Mouse (Mus musculus): ENCODE results near the gene B020004J07Rik.
"Not testable (repeated sequence)": the region's sequence is repeated elsewhere in the genome, so short reads cannot be mapped to it uniquely, and the experiment has no call there.

B020004J07Rik gene

DNA sequence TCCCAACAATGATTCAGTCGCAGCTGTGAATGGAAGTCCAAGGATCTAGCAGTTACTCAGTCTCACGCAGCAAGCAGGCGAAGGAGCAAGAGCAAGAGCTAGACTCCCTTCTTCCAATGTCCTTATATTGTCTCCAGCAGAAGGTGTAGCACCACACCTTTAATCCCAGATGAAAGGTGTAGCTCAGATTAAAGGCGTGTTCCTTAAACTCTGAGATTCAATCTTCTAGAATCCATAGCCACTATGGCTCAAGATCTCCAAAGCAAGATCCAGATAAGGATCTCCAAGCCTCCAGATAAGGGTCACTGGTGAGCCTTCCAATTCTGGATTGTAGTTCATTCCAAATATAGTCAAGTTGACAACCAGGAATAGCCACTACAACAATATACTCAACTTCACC is at the start of gene B020004J07Rik:
B020004J07Rik (minus strand) TSS at position 101 of the 400 bp plus-strand sequence.
- not testable (repeated sequence) for DNase-seq (ENCODE audit: low read depth, low spot score)

- peak; percentile 99 for DNase-seq (ENCODE audit: low read depth, low spot score)
Measured at GRCm38 (mm10) chr4:101889377-101889776, 45.6 kb upstream of the B020004J07Rik start.

DNA sequence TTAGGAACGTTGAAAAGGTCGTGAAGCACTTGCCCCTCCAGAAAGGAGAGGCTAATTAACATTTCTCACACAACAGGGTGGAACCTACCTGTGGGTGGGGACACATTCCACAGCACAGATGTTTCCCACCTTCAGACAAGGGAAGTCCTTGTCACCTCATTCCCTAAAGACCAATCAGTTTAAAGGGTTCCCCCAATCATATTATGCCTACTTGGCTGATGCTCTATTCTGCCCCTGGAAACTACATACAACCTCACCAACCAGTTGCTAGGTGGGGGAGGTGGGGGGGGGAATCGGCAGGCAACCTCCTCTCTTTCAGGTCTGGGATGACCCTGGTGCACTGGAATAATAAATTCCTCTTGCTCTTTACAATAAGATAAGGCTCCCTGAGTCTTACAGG is 39.8 kb upstream of the B020004J07Rik start:
- DNase-seq (ENCODE audit: low read depth, low spot score) = peak; percentile 99

DNA sequence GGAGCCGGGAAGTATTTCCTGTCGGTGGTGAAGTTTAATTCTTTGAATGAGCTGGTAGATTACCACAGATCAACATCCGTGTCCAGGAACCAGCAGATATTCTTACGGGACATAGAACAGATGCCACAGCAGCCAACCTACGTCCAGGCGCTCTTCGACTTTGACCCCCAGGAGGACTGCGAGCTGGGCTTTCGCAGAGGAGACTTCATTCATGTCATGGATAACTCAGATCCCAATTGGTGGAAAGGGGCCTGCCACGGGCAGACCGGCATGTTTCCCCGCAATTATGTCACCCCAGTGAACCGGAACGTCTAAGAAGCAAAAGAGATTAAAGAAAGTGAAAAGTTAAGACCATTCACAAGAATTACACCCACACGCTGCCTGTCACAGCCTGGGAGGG is 31.9 kb upstream of the B020004J07Rik start:
- not testable (repeated sequence) for DNase-seq (ENCODE audit: low read depth, low spot score)

DNA sequence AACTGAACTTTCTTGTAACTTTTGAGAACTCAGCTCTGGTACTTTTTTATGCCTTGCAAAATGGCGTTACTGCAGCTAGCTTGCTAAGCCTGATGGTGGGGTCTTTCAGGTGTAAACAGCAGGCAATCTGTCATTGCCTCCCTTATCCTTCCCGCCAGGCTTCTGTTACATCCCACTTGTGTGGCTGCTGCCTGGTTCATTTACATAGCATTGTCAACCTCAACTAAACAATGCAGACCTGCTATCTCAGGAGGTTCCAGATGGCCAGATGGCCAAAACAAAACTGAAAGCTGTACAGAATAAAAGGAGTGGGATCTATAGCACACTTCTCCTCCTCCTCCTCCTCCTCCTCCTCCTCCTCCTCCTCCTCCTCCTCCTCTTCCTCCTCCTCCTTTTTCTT is 28.2 kb upstream of the B020004J07Rik start:
- peak; percentile 87 for DNase-seq (ENCODE audit: low read depth, low spot score)

DNA sequence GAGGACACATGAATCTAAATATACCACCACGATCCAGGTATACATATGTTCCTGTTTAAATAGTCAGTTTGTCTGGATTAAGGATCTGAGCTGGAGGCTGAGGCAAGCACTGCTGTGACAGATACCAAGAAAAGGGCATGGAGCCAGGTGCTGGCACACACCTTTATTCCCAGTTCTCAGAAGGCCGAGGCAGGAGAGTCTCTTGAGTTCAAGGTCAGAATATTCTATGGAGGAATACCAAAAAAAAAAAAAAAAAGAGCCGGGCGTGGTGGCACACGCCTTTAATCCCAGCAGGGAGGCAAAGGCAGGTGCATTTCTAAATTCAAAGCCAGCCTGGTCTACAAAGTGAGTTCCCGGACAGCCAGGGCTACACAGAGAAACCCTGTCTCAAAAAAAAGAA is 18.5 kb upstream of the B020004J07Rik start:
- DNase-seq (ENCODE audit: low read depth, low spot score) = peak; percentile 72

DNA sequence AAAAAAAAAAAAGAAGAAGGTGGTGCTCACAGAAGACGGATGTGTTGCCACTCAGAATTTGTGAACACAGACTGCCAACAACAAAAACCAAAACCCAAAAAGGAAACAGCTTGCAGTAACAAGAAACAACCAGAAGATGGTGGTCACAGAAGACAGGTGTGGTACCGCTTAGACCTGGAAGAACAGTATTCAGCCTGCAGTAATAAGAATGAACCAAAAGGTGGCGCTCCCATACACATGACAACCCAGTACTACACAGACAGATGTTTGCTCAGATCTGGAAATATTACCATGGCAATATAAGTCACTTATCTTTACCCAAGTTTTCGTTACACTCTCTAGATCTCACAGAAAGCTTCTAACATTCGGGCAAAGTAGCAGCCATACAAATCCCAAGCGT is 17.1 kb upstream of the B020004J07Rik start:
- DNase-seq (ENCODE audit: low read depth, low spot score) = peak; percentile 94

DNA sequence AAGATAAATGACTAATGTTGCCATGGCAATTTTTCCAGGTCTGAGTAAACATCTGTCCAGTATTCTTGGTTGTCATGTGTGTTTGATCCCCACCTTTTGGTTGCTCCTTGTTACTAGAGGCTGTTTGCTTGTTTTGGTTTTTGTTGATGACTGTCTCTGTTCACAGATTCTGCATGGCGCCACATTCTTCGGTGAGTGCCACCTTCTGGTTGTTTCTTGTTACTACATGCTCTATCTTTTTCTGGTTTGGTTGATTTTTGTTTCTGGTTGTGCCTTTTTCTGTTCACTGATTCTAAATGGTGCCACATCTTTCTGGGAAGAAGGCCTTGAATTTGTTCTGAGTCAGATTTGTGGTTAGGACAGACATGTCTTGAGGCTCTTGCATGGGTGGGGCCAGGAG is 7.1 kb upstream of the B020004J07Rik start:
- peak; percentile 74 for DNase-seq (ENCODE audit: low read depth, low spot score)

Data from R1 (cell line).